Mouse (Mus musculus) lung, postnatal 25 days (tissue): ENCODE measurements at regions not wholly inside any gene's neighbourhood (a gene's known extent, or its start where the extent isn't known, plus 50 kb on each side); places are given as distances from the start of the nearest gene placed in this dataset.
A peak's percentile ranks its signal among the peaks of the same experiment; 100 is the strongest.
"Not testable (repeated sequence)": the region's sequence is repeated elsewhere in the genome, so short reads cannot be mapped to it uniquely, and the experiment has no call there.

ENCODE experiments used
- DNase-seq: peaks from one replicate; pipeline ENCODE4 v3.0.0; 2022; ENCODE audit warnings: low spot score

- no peak for DNase-seq
Measured at GRCm38 (mm10) chr15:42073486-42073885, 1939.3 kb downstream of the 9330182O14Rik start.

- DNase-seq = no peak
Measured at GRCm38 (mm10) chr15:42082436-42082835, 1948.3 kb downstream of the 9330182O14Rik start.

GRCm38 (mm10) chr15:42100730-42101129 is 1966.6 kb downstream of the 9330182O14Rik start:
- DNase-seq = no peak

- no peak for DNase-seq
Measured at GRCm38 (mm10) chr15:42104816-42105215, 1970.7 kb downstream of the 9330182O14Rik start.

GRCm38 (mm10) chr15:42107106-42107505 is 1972.9 kb downstream of the 9330182O14Rik start:
- DNase-seq = no peak

GRCm38 (mm10) chr15:42111811-42112210 is 1977.6 kb downstream of the 9330182O14Rik start:
- DNase-seq = no peak

- DNase-seq = no peak
Measured at GRCm38 (mm10) chr15:42127471-42127870, 1993.3 kb downstream of the 9330182O14Rik start.

GRCm38 (mm10) chr15:42128976-42129375 is 1994.8 kb downstream of the 9330182O14Rik start:
- DNase-seq = no peak

- DNase-seq = no peak
Measured at GRCm38 (mm10) chr15:42166546-42166945, 2032.4 kb downstream of the 9330182O14Rik start.

GRCm38 (mm10) chr15:42177766-42178165 is 2043.6 kb downstream of the 9330182O14Rik start:
- DNase-seq = not testable (repeated sequence)

- DNase-seq = peak; percentile 23
Measured at GRCm38 (mm10) chr15:42207187-42207846, 2073.2 kb downstream of the 9330182O14Rik start.

GRCm38 (mm10) chr15:42219496-42219895 is 2085.3 kb downstream of the 9330182O14Rik start:
- no peak for DNase-seq

- DNase-seq = no peak
Measured at GRCm38 (mm10) chr15:42220005-42220404, 2085.8 kb downstream of the 9330182O14Rik start.

GRCm38 (mm10) chr15:42225006-42225405 is 2090.8 kb downstream of the 9330182O14Rik start:
- DNase-seq = no peak

GRCm38 (mm10) chr15:42231692-42232091 is 2097.5 kb downstream of the 9330182O14Rik start:
- DNase-seq = no peak

- DNase-seq = no peak
Measured at GRCm38 (mm10) chr15:42246812-42247211, 2112.6 kb downstream of the 9330182O14Rik start.

- peak; percentile 19 for DNase-seq
Measured at GRCm38 (mm10) chr15:42252730-42253330, 2118.7 kb downstream of the 9330182O14Rik start.

GRCm38 (mm10) chr15:42256343-42256742 is 2122.2 kb downstream of the 9330182O14Rik start:
- no peak for DNase-seq

GRCm38 (mm10) chr15:42275117-42275516 is 2141.0 kb downstream of the 9330182O14Rik start:
- DNase-seq = no peak

GRCm38 (mm10) chr15:42277247-42277646 is 2143.1 kb downstream of the 9330182O14Rik start:
- DNase-seq = no peak

- no peak for DNase-seq
Measured at GRCm38 (mm10) chr15:42280810-42281209, 2146.6 kb downstream of the 9330182O14Rik start.

- peak; percentile 38 for DNase-seq
Measured at GRCm38 (mm10) chr15:42296406-42296805, 2162.2 kb downstream of the 9330182O14Rik start.

GRCm38 (mm10) chr15:42297430-42297829 is 2163.3 kb downstream of the 9330182O14Rik start:
- peak; percentile 39 for DNase-seq

GRCm38 (mm10) chr15:42301956-42302355 is 2167.8 kb downstream of the 9330182O14Rik start:
- no peak for DNase-seq
